Mouse (Mus musculus): ENCODE results near the gene Mslnl. TPM values are rescaled to one million over a fixed set of nuclear protein-coding genes. Genes with fewer than 3 reads are reported as not detected.

Mslnl gene
- polyA plus RNA-seq, 1 experiment from 2014 or later, result not detected

Small RNAs within 50 kb of the gene (microRNA-seq; reads per million reads assigned to microRNA genes)
- not detected for gene Gm25083
- gene Mir6966, result 1.3 reads per million

Other genes starting within 250 kb of the Mslnl start
- not detected in 2 replicates for gene Sstr5, start 238.8 kb upstream of the Mslnl start, polyA plus RNA-seq (2015; fragmentation: Nextera tagmentation; extraction: Ambion mirVana)
- 0.21 and 0.43 TPM in 2 replicates for gene Sox8, start 165.4 kb upstream of the Mslnl start, polyA plus RNA-seq (2015; fragmentation: Nextera tagmentation; extraction: Ambion mirVana)
- gene Lmf1, start 157.0 kb upstream of the Mslnl start, polyA plus RNA-seq (2015; fragmentation: Nextera tagmentation; extraction: Ambion mirVana), result 10.1 and 13.0 TPM in 2 replicates
- gene Gng13, start 18.9 kb upstream of the Mslnl start, polyA plus RNA-seq (2015; fragmentation: Nextera tagmentation; extraction: Ambion mirVana), result not detected in 2 replicates
- gene Chtf18, start 8.6 kb upstream of the Mslnl start, polyA plus RNA-seq (2015; fragmentation: Nextera tagmentation; extraction: Ambion mirVana), result 21.1 and 24.2 TPM in 2 replicates
- 6.4 and 6.6 TPM in 2 replicates for gene Rpusd1, start 8.4 kb upstream of the Mslnl start, polyA plus RNA-seq (2015; fragmentation: Nextera tagmentation; extraction: Ambion mirVana)
- gene Msln, start 18.3 kb downstream of the Mslnl start, polyA plus RNA-seq (2015; fragmentation: Nextera tagmentation; extraction: Ambion mirVana), result 2.5 and 2.7 TPM in 2 replicates
- 13.2 and 14.8 TPM in 2 replicates for gene Narfl, start 37.7 kb downstream of the Mslnl start, polyA plus RNA-seq (2015; fragmentation: Nextera tagmentation; extraction: Ambion mirVana)
- gene Haghl, start 49.6 kb downstream of the Mslnl start, polyA plus RNA-seq (2015; fragmentation: Nextera tagmentation; extraction: Ambion mirVana), result 5.6 and 7.4 TPM in 2 replicates
- 0.03 and 0.07 TPM in 2 replicates for gene Ccdc78, start 50.5 kb downstream of the Mslnl start, polyA plus RNA-seq (2015; fragmentation: Nextera tagmentation; extraction: Ambion mirVana)
- gene Fam173a, start 56.9 kb downstream of the Mslnl start, polyA plus RNA-seq (2015; fragmentation: Nextera tagmentation; extraction: Ambion mirVana), result 54.9 and 59.6 TPM in 2 replicates
- gene AC134908.4, start 59.6 kb downstream of the Mslnl start, polyA plus RNA-seq (2015; fragmentation: Nextera tagmentation; extraction: Ambion mirVana), result not detected in 2 replicates
- gene Metrn, start 61.1 kb downstream of the Mslnl start, polyA plus RNA-seq (2015; fragmentation: Nextera tagmentation; extraction: Ambion mirVana), result 15.5 and 18.2 TPM in 2 replicates
- gene Fbxl16, start 73.0 kb downstream of the Mslnl start, polyA plus RNA-seq (2015; fragmentation: Nextera tagmentation; extraction: Ambion mirVana), result 0.07 and 0.12 TPM in 2 replicates
- gene Wdr24, start 87.6 kb downstream of the Mslnl start, polyA plus RNA-seq (2015; fragmentation: Nextera tagmentation; extraction: Ambion mirVana), result 11.7 and 13.0 TPM in 2 replicates
- gene Jmjd8, start 92.8 kb downstream of the Mslnl start, polyA plus RNA-seq (2015; fragmentation: Nextera tagmentation; extraction: Ambion mirVana), result 19.6 and 25.2 TPM in 2 replicates
- gene Stub1, start 97.4 kb downstream of the Mslnl start, polyA plus RNA-seq (2015; fragmentation: Nextera tagmentation; extraction: Ambion mirVana), result 114 and 130 TPM in 2 replicates
- gene Rhbdl1, start 101.3 kb downstream of the Mslnl start, polyA plus RNA-seq (2015; fragmentation: Nextera tagmentation; extraction: Ambion mirVana), result 0.25 and 0.48 TPM in 2 replicates
- gene Gm20683, start 105.7 kb downstream of the Mslnl start, polyA plus RNA-seq (2015; fragmentation: Nextera tagmentation; extraction: Ambion mirVana), result 0.46 and 0.52 TPM in 2 replicates
- 10.8 and 12.6 TPM in 2 replicates for gene Rhot2, start 108.8 kb downstream of the Mslnl start, polyA plus RNA-seq (2015; fragmentation: Nextera tagmentation; extraction: Ambion mirVana)
- 8.1 and 9.3 TPM in 2 replicates for gene Wdr90, start 125.5 kb downstream of the Mslnl start, polyA plus RNA-seq (2015; fragmentation: Nextera tagmentation; extraction: Ambion mirVana)
- 37.3 and 39.3 TPM in 2 replicates for gene Mcrip2, start 132.7 kb downstream of the Mslnl start, polyA plus RNA-seq (2015; fragmentation: Nextera tagmentation; extraction: Ambion mirVana)
- 46.4 and 49.4 TPM in 2 replicates for gene Mettl26, start 139.0 kb downstream of the Mslnl start, polyA plus RNA-seq (2015; fragmentation: Nextera tagmentation; extraction: Ambion mirVana)
- 0.35 and 0.59 TPM in 2 replicates for gene Wfikkn1, start 144.8 kb downstream of the Mslnl start, polyA plus RNA-seq (2015; fragmentation: Nextera tagmentation; extraction: Ambion mirVana)
- 6.6 and 8.4 TPM in 2 replicates for gene Rab40c, start 183.7 kb downstream of the Mslnl start, polyA plus RNA-seq (2015; fragmentation: Nextera tagmentation; extraction: Ambion mirVana)
- 156 and 174 TPM in 2 replicates for gene Pigq, start 208.9 kb downstream of the Mslnl start, polyA plus RNA-seq (2015; fragmentation: Nextera tagmentation; extraction: Ambion mirVana)
- gene Nhlrc4, start 208.9 kb downstream of the Mslnl start, polyA plus RNA-seq (2015; fragmentation: Nextera tagmentation; extraction: Ambion mirVana), result 6.1 and 6.7 TPM in 2 replicates
- 0.23 and 0.37 TPM in 2 replicates for gene A930017K11Rik, start 216.5 kb downstream of the Mslnl start, polyA plus RNA-seq (2015; fragmentation: Nextera tagmentation; extraction: Ambion mirVana)
- 9.7 and 11.4 TPM in 2 replicates for gene Capn15, start 249.8 kb downstream of the Mslnl start, polyA plus RNA-seq (2015; fragmentation: Nextera tagmentation; extraction: Ambion mirVana)

All from liver, embryonic 15.5 days (tissue).